In the genomic region with DNA sequence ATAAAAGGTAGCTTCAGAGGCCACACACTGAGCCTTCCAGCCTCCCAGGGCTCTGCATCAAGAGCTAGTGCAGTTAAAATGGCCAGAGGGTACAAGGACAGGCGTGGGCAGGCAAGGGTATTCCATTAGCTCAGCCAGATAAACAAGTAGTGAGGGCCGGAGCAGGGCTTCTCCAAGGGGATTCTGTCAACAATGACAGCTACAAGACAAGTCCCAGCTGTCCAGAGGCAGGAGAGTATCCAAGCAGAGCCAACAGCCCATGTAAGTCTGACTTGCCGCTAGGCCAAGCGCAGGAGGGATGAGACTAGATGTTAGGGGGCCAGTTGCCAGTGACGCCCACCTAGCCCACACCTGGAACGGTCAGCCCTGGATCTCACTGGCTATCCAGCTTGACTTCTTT, we compare ENCODE assay signal across 19 mouse cellular contexts. TPM values are rescaled to one million over a fixed set of nuclear protein-coding genes. Genes with fewer than 3 reads are reported as not detected.
DNase-seq lines count a peak whose midpoint lies in the region; ATAC-seq and TF ChIP-seq lines count a peak whose summit lies in the region.
"Had no signal": no experiment of that assay in that cellular context is flagged by ENCODE, and none has a peak within 500 bp of the region (broad histone marks: within the 10 kb centered on the region; RNA-seq: fewer than 3 reads in every experiment).

No protein-coding gene starts in this region.

- ATAC-seq in hindbrain, embryonic 12.5 days (ENCODE audit: low FRiP score), result no peak
- ATAC-seq in lung, embryonic 15.5 days (ENCODE audit: borderline replicate concordance, extremely low read depth, low FRiP score, low TSS enrichment), result peak; percentile 75; the same call in 1 of the 2 replicates
- peak; percentile 39 for ATAC-seq in heart, postnatal 0 days (ENCODE audit: insufficient read depth, low read depth)
- ATAC-seq in liver, embryonic 12.5 days, result no peak
- ATAC-seq: activated CD4-positive, CD25-positive, alpha-beta regulatory T cell, adult 4 months; intestine, embryonic 16.5 days had no signal

- TF ChIP-seq EP300 in heart, postnatal 0 days (IDR thresholded peaks at IDR 0.05; ENCODE audit: low read depth), result no peak

- H3K9me3 ChIP-seq in hindbrain, embryonic 10.5 days, result no peaks in the 10 kb centered on the region
- H3K9me3 ChIP-seq in hindbrain, embryonic 12.5 days (replicated peaks), result no peaks in the 10 kb centered on the region
- H3K9me3 ChIP-seq in lung, embryonic 15.5 days, result no peaks in the 10 kb centered on the region
- no peaks in the 10 kb centered on the region for H3K9me3 ChIP-seq in heart, postnatal 0 days (replicated peaks; ENCODE audit: control insufficient read depth, low read length)
- no peaks in the 10 kb centered on the region for H3K9me3 ChIP-seq in liver, embryonic 12.5 days (replicated peaks)
- H3K9me3 ChIP-seq: embryonic facial prominence, embryonic 13.5 days; limb, embryonic 15.5 days; midbrain, embryonic 12.5 days had no signal

- peak; percentile 9 for DNase-seq in cerebellum, adult 8-10 months
- no peak for DNase-seq in cerebellum, postnatal 4 days (ENCODE audit: low spot score in 2 of 2)
- DNase-seq in hindbrain, embryonic 10.5 days (ENCODE audit: low spot score), result no peak
- DNase-seq in lung, postnatal 25 days (ENCODE audit: low spot score), result no peak
- no peak for DNase-seq in heart, postnatal 0 days (ENCODE audit: low spot score)
- DNase-seq: adrenal gland, postnatal 36 days; cerebellum, postnatal 25 days; gastrocnemius, postnatal 36 days; layer of hippocampus, adult 9-11 months; retina, postnatal 1 day had no signal

- no peak overlapping the region for H3K4me2 ChIP-seq in hindbrain, embryonic 12.5 days (replicated peaks)
- H3K4me2 ChIP-seq in lung, embryonic 15.5 days, result no peak overlapping the region
- H3K4me2 ChIP-seq in heart, postnatal 0 days (ENCODE audit: low read depth, low read length), result no peak overlapping the region
- no peak overlapping the region for H3K4me2 ChIP-seq in liver, embryonic 12.5 days
- H3K4me2 ChIP-seq: embryonic facial prominence, embryonic 13.5 days; limb, embryonic 15.5 days; midbrain, embryonic 12.5 days had no signal

- H3K27ac ChIP-seq in hindbrain, embryonic 10.5 days, result peak overlapping the region; percentile 53; the same call in 1 of the 2 replicates
- no peak overlapping the region for H3K27ac ChIP-seq in hindbrain, embryonic 12.5 days
- no peak overlapping the region for H3K27ac ChIP-seq in lung, embryonic 15.5 days
- H3K27ac ChIP-seq in heart, postnatal 0 days (ENCODE audit: low read depth), result peak overlapping the region; percentile 6; the same call in 1 of the 2 replicates
- no peak overlapping the region for H3K27ac ChIP-seq in liver, embryonic 12.5 days
- H3K27ac ChIP-seq: embryonic facial prominence, embryonic 13.5 days; limb, embryonic 15.5 days; midbrain, embryonic 12.5 days had no signal

- H3K9ac ChIP-seq in hindbrain, embryonic 12.5 days, result no peak overlapping the region
- no peak overlapping the region for H3K9ac ChIP-seq in lung, embryonic 15.5 days
- no peak overlapping the region for H3K9ac ChIP-seq in heart, postnatal 0 days (replicated peaks; ENCODE audit: low read depth, low read length)
- H3K9ac ChIP-seq in liver, embryonic 12.5 days, result no peak overlapping the region
- H3K9ac ChIP-seq: embryonic facial prominence, embryonic 13.5 days; limb, embryonic 15.5 days; midbrain, embryonic 12.5 days had no signal

- no peaks in the 10 kb centered on the region; the same call in 1 of the 2 replicates for H3K36me3 ChIP-seq in hindbrain, embryonic 10.5 days
- H3K36me3 ChIP-seq in hindbrain, embryonic 12.5 days, result no peaks in the 10 kb centered on the region
- no peaks in the 10 kb centered on the region for H3K36me3 ChIP-seq in lung, embryonic 15.5 days
- no peaks in the 10 kb centered on the region; the same call in 1 of the 2 replicates for H3K36me3 ChIP-seq in heart, postnatal 0 days (replicated peaks; ENCODE audit: control insufficient read depth, insufficient read depth, low read length)
- H3K36me3 ChIP-seq in liver, embryonic 12.5 days, result no peaks in the 10 kb centered on the region
- H3K36me3 ChIP-seq: limb, embryonic 15.5 days; midbrain, embryonic 12.5 days had no signal

- no peaks in the 10 kb centered on the region for H3K27me3 ChIP-seq in hindbrain, embryonic 10.5 days (ENCODE audit: insufficient read depth, poor library complexity, severe bottlenecking)
- no peaks in the 10 kb centered on the region for H3K27me3 ChIP-seq in hindbrain, embryonic 12.5 days
- no peaks in the 10 kb centered on the region for H3K27me3 ChIP-seq in lung, embryonic 15.5 days
- H3K27me3 ChIP-seq in heart, postnatal 0 days (ENCODE audit: control insufficient read depth, insufficient read depth, low read length), result no peaks in the 10 kb centered on the region
- H3K27me3 ChIP-seq in liver, embryonic 12.5 days (replicated peaks), result no peaks in the 10 kb centered on the region
- H3K27me3 ChIP-seq: embryonic facial prominence, embryonic 13.5 days; limb, embryonic 15.5 days; midbrain, embryonic 12.5 days had no signal

- H3K4me1 ChIP-seq in hindbrain, embryonic 10.5 days (replicated peaks), result peaks cover 42% of the 10 kb centered on the region
- peaks cover 28% of the 10 kb centered on the region for H3K4me1 ChIP-seq in hindbrain, embryonic 12.5 days
- peaks cover 20% of the 10 kb centered on the region for H3K4me1 ChIP-seq in lung, embryonic 15.5 days
- H3K4me1 ChIP-seq in heart, postnatal 0 days (ENCODE audit: control insufficient read depth, insufficient read depth), result peaks cover 29% of the 10 kb centered on the region
- peaks cover 33% of the 10 kb centered on the region for H3K4me1 ChIP-seq in liver, embryonic 12.5 days

- no peak overlapping the region for H3K4me3 ChIP-seq in hindbrain, embryonic 10.5 days
- no peak overlapping the region for H3K4me3 ChIP-seq in hindbrain, embryonic 12.5 days
- no peak overlapping the region for H3K4me3 ChIP-seq in lung, embryonic 15.5 days
- H3K4me3 ChIP-seq in heart, postnatal 0 days (ENCODE audit: low read depth, low read length), result no peak overlapping the region
- H3K4me3 ChIP-seq in liver, embryonic 12.5 days, result no peak overlapping the region
- H3K4me3 ChIP-seq: embryonic facial prominence, embryonic 13.5 days; limb, embryonic 15.5 days; midbrain, embryonic 12.5 days; myocyte had no signal

- WGBS in hindbrain, embryonic 10.5 days, result 70% methylated on average over 6 of the region's 6 CpGs
- 70% methylated on average over 6 of the region's 6 CpGs for WGBS in hindbrain, embryonic 12.5 days
- WGBS in lung, embryonic 15.5 days, result 51% methylated on average over 6 of the region's 6 CpGs
- WGBS in heart, postnatal 0 days, result 54% methylated on average over 6 of the region's 6 CpGs
- 77% methylated on average over 6 of the region's 6 CpGs for WGBS in liver, embryonic 12.5 days (ENCODE audit: insufficient replicate concordance)

- no peak for TF ChIP-seq CTCF in heart, postnatal 0 days (IDR thresholded peaks at IDR 0.05; ENCODE audit: low read depth)

RNA-seq across cellular contexts. Expression of gene Fam49b, which starts 34.8 kb away (rescaled TPM):
- 73.2 and 78.1 TPM in 2 replicates for polyA plus RNA-seq in hindbrain, embryonic 10.5 days (2016; fragmentation: Nextera tagmentation; extraction: Ambion mirVana)
- 101 and 108 TPM in 2 replicates for polyA plus RNA-seq in hindbrain, embryonic 12.5 days (2016; fragmentation: Nextera tagmentation; extraction: Ambion mirVana)
- polyA plus RNA-seq in lung, embryonic 15.5 days (2015; fragmentation: Nextera tagmentation; extraction: Ambion mirVana), result 55.1 and 60.7 TPM in 2 replicates
- 43.2 and 43.7 TPM in 2 replicates for total RNA-seq in heart, postnatal 0 days (2014; rRNA removed; ENCODE audit: low replicate concordance)
- 30.5 and 33.6 TPM in 2 replicates for polyA plus RNA-seq in heart, postnatal 0 days (2015; fragmentation: Nextera tagmentation; extraction: Ambion mirVana)
- polyA plus RNA-seq in liver, embryonic 12.5 days (2016; fragmentation: Nextera tagmentation; extraction: Ambion mirVana), result 49.6 and 51.0 TPM in 2 replicates

Comparison
In these comparisons a context has a peak if more than half of its experiments do, and no peak if none do; other contexts are left out.
1. H3K27ac ChIP-seq: peak in hindbrain, embryonic 10.5 days (single experiment) and heart, postnatal 0 days (single experiment); none in hindbrain, embryonic 12.5 days (single experiment), lung, embryonic 15.5 days (single experiment) and liver, embryonic 12.5 days (single experiment).
2. ATAC-seq: peak in lung, embryonic 15.5 days (single experiment) and heart, postnatal 0 days (single experiment); none in hindbrain, embryonic 12.5 days (single experiment) and liver, embryonic 12.5 days (single experiment).